Mouse (Mus musculus): ENCODE results near the gene Pacs2.

Gene Pacs2

DNA sequence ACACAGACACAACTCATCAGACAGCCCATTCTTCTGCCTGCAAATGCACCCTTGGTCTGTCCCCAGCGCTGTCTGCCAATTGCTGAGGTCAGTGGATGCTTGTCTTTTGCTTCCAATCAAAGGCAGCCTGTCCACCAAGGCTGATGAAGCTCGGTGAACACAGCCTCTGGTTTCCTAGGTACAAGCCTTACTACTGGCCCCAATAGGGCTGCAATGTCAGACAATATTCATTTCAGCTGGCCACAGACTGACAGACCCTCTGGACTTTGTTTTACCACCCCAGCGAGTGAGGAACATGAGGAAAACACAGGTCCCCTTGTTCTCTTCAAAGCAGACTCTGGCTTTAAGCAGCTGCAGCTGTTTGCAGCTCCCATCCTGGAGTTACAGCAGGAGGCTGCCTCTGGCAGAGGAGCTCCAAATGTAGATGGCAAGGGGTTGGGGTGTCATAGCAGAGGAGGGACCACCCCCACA, 1.3 kb upstream of the Pacs2 start:
- DNase-seq: peak; percentile 30 to 31

DNA sequence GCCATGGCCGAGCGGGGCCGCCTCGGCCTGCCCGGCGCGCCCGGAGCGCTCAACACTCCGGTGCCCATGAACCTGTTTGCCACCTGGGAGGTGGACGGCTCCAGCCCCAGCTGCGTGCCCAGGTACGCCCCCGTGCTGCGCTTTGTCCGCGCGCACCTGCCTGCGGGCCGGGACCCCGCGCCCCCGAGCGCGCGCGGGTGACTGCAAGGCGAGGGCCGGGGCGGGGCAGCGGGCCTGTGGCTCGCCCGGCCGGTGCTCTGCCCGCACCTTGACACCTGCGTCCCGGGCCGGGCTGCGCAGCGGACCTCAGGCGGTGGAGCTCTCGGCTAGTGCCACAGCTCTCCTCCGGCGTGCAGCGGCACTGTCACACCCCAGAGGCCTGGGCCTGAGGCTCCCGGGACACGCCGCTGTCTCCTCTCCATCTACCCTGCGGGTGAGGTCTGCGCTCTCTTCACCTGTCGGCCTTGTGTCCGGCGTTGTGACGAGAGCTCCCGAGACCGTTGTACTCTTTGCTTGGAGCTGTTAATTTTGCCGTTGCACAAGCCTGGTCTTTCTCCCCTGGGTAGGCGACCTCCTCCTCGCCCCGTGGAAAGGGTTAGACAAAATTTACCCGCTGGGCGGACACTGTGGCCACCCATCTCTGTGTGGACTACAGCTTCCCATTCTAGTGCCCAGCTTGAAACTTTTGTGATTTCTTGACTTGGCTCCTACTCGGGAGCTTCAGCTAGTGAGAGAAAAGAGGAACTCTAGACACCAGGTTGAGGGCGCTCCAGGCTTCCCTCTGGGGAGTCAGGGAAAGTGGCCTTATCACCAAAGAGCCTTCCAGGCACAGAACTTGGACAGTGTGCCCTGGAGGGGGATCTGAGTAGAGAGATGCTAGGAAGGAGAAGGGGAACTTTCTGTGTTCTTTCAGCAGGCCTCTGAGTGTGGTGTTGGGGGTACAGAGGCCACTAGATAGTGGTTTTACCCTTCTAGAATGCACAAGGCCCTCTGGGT, 551 bp downstream of the Pacs2 start:
- peak; percentile 60 to 62 for DNase-seq

DNA sequence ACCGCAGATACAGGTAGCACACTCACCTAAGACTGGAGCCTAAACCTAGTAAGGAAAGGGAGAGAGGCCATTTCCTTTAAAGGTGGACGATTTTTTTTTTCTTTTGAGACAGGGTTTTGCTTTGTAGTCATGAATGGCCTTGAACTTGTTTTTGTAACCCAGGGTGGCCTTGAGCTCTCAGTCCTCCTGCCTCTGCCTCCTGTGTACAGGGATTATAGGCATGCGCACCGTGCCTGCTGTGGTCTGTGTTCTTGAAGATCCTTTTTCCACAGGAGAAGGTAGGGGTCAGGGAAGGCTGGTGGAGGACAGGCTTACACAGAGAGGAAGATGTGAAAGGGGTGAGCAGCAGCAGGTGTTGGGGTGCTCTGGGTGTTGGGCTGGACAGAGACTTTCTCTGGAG, 1.6 kb downstream of the Pacs2 start:
- no peak for DNase-seq

DNA sequence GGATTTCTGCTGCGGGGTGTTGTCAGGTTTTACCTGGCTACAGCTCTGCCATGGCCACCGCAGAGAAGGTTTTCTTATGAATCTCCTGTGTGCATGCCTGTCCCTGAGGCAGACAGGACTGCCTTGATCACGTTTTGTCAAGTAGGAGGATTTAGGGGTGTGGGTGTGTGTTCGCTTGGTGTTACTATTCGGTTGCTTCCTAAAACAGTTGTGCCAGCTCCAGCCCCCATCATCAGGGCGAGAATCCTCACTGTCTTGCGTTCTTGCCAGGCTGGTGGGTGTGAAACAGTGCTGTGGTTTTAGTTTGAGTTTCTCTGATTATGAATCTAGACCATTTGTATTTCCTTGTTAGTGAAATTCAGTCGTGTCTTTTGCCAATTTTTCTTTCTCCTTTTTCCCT, 2.7 kb downstream of the Pacs2 start:
- no peak for DNase-seq

DNA sequence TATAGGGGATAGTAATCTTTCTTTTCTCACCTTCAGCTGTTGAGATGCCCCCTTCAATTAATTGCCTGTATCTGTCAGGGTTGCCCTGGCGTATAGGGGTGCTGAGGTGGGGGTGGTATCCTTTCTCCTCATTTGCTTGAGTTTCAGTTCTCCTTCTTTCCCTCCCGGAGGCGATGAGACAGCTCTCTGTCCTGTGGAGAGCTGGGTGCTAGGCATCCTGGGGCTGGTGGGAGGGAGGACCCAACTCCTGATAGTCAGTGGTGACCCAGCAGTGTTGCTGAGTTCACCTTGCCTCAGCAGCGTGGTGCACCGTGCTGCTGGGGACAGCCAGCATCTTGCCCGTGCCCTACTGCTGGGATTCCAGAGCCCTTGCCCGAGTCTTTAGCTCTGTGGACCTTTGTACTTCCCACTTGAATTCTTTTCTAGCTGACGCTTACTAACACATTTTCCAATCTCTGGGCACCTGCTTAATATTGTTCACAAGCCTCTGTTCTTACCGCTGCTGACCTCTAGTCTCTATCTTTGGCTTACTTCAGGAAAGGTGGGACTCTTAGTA, 3.2 kb downstream of the Pacs2 start:
- DNase-seq: no peak

DNA sequence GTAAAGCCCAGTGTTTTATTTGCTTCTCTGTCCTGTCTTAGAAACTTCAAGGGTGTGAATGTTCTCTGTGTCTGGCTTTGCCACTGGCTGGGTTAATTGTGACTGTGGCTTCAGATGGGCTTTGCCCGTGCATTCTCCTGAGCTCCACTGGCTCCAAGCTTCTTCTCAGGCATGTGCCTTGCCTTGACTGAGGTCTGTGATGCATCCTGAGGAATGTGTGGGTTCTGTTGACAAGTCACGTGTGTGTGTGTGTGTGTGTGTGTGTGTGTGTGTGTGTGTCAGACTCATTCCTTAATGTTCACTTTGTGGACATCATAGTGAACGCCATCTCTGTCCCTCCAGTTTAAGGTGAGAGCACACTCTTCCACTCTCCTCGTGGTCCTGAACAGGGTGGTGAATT, 4.5 kb downstream of the Pacs2 start:
- DNase-seq: no peak

DNA sequence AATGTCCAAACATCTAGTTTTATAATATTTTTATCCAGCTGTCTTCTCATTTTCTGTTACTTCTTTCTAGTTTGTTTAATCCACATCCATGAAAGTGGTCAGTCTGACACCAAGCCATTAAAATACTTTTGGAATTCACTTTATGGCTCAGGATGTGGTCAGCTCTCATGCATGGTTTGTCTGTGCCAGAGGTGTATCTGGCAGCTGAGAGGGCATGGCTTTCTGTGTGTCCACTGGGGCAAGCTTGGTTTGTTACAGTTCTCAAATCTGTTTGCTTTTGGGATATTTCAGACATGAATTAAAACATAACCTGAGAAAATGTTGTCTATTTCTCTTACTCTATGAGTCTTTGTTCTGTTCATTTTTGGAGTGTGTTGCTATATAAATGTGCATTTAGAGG, 7.2 kb downstream of the Pacs2 start:
- no peak for DNase-seq

DNA sequence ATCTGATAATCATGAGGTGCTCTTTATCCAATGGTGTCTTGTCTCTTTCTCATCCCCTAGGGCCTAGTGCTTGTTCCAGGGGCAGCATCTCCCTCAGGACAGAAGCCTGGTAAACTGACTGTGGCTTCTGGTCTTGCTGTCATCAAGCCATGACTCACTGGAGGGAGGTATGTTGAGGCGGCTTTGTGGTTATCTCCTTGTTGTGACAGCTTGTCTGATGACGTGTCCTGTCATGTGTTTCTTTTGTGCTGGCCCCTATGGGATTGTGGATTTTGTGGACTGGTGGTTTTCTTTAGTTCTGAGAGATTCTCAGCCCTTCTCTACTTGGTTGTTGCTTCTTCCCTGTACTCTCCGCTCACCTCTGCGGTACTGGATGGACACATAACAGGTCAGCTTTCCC, 8.8 kb downstream of the Pacs2 start:
- no peak for DNase-seq

DNA sequence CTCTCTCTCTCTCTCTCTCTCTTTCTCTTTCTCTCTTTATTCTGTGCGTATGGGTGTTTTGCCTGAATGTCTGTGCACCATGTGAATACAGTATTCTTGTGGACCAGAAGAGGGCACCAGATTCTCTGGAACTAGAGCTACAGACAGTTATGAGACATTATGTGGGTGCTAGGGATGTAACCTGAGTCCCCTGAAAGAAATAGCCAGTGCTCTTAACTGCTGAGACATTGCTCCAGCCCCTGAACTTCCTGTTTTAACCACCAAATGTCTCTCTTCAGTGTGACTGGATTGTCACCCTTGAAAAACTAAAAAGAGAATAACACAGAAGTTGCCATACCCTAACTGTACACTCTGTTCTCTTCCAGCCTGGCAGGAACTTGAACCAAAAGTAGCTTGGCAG, 12.2 kb downstream of the Pacs2 start:
- DNase-seq: no peak

DNA sequence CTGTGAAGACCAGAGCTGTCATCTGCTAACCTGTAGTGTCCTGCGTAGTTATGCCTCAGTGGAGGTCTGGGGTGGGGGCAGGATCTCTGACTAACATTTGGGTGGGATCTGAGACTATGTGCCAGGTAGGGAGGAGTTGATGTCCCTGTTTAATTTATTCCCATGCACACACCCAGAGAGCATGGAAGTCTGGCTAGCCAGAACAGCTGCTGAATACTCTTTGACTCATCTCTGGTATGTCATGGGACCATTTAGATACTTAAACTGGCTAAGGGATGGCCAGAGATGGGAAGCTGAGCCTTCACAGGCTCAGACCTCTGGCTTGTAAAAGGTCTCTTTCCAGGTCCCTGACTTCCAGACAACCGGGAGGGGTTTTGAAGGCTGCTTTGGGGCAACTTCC, 13.2 kb downstream of the Pacs2 start:
- no peak for DNase-seq

DNA sequence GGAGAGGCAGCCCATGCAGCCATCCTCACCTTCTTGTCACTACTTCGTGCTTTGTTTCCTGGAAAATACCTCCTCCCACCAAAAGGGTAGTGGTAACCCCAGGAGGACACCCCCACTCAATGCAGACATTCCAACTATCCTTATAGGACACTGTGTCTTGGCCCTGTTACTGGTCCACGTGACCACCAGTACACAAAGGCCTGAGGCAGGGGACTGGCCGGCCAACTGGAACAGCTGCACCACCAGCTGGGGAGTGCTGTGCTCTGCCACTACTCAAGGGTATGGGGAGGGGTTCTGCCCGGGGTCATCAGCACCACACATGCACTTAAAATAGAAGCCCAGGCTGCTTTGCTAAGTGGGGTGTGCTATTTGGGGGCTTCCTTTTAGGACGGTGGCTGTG, 13.8 kb downstream of the Pacs2 start:
- no peak for DNase-seq

DNA sequence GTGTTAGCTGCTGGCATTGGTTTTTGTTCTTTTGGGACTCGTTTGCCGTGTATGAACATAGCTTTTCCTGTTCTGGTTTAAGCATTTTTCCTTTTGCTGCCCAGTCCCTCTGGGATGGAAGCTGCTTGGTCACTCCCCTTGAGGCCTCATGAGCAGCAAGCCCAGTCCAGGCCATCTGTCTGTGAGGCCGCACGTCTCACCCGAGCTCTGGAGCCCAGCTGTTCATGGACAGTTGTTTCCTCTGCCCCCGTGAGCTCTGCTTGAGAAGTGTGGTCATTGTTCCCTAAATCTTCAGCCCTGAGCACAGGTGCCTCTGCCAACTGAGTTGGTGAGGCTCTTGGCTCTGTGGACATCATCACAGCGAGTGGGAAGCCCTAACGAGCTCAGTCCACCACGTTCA, 14.6 kb downstream of the Pacs2 start:
- no peak for DNase-seq

DNA sequence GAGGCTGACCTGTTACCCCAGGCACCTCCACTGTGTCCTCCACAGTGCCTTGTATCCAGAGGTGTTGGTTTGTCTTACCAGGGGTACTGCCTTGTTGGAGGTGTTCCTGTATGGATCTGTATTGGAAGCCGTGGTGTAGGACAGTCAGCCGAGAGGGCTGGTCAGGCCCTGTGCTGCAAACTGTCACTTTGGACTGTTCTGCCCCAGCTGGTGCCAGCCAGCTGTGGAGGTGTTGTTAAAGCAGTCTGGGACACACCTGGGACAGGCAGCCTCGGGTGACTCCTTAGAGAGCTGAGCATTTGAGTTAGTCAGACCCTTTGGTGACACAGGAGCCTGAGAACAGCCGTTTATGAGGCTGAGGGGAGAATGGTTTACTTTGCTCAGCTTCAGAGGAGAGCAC, 15.7 kb downstream of the Pacs2 start:
- no peak for DNase-seq

DNA sequence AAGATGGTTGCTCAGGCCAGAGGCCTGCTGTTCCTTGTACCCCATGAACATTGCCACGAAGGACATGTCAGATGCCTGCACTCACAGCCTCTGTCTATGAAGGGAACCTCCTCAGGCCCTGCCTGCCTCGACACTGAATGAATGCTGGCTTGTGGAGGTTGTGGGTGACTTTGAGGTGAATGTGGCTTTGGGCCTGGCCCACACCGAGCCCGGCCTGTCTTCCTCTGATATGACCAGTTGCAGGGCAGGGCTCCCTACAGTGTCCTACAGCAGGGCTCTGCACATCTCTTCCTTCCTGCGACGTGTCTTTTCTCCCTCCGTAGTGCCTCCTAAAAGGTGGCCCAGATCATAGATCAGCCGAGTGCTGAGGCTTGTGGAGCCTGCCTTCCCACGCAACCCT, 16.7 kb downstream of the Pacs2 start:
- no peak for DNase-seq

DNA sequence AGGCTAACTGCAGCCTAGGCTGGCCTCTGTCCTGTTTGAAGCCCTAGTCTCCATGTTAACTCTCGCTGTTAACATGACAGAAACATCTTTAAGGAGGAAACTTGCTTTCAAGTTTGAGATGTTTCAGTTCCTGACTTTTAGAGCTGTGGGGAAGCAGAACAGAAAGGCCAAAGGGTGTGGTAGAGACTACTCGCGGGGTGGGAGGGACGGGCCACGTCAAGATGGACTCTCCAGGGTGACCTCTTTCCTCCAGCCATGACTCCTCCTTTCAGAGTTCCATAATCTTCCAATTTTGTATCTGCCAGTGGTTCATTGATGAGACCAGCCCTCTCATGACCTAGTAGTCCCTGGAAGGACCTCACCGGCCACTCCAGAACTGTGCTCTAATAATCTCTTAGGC, 17.1 kb downstream of the Pacs2 start:
- DNase-seq: no peak

DNA sequence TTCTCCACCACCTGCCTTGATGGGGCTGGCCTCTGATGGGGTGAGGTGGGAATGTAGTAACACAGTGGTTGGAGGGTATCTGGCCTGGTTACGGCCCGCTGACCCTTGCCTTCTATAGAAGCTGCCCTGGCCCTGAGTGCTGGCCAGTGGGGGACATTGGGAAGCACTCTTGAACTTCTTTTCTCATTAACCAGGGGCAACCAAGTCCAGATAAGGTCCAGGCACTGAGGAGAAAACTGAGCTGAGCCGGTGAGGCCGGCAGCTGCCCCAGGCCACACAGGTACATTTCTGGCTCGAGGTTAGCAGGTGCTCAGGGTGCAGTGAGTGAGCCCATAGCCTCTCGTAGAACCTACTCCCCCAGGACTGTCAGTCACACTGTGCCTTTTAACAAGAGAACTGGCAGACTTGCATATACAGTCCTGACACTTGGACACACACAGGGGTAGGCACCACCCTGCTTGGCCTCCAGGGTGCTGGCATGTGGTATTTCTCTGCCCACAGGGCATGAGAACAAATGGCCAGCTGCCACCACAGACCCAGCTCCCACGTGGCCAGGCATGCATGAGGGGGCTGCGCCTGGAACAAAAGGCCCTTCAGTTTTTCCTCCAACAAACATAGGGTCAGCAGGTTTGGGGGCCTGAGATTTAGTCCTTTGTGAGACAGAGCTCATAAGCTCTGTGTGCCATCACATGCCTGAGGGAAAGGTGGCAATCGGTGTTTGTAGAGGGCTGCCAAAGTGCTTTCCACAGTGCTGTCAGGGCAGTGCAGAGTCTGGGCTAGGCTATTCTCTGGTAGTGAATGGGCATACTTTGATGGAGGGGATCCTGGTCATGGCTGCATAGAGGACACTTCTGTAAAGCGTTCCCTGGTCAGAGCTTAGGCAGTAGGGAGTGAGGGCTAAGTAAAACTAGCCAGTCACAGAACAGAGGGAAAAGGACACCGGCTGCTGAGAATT, 18.3 kb downstream of the Pacs2 start:
- peak; percentile 35 to 44 for DNase-seq

DNA sequence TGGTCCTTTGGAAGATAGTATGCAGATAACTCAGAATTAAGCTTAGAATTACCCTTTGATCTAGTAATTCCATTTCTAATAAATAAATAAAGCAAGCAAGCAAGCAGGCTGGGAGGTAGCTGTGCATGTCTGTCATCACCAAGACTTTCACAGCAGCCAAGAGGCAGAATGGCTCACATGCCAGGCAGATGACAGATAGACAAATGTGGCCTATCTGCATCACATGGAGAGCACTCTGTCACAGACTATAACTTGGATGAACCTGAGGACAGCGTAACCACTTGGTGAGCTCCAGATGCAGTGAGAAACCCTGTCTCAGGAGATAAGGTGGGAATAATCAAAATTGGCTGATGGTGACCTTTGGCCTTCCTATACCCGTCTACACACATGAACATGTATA, 20.8 kb downstream of the Pacs2 start:
- DNase-seq: no peak

DNA sequence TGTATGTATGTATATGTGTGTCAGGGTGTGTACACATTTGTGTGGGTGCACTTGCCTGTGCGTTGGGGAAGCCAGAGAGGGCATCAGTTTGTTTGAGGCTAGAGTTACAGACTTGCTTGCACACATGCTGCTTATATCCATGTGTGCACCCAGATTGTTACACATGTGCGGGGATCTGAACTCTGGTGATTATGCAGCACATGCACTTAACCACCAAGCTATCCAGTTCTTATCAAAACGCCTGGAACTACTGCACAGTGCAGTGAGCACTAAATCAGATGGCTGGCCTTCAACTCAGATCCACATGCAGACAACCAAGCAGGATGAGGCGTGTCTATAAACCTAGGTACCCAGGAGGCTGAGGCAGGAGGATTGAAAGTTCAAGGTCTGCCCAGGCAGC, 22.7 kb downstream of the Pacs2 start:
- DNase-seq: no peak

DNA sequence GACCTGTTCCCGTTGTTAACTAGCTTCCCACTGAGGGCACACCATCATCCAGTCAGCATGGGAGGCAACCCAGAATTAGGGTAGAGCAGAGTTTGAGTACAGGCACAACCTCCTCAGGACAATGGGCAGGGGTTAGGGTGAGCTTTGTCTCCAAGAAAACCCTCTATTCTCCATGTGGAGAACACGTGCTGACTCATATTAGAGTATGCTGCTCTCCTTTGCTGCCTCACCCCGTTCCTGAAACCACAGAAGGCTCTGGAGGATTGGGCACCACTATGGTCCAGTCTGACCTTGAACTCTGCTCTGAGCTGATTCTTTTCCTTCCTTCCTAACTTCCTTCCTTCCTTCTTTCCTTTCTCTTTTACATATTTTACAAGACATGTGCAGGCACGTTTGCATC, 24.1 kb downstream of the Pacs2 start:
- DNase-seq: no peak

DNA sequence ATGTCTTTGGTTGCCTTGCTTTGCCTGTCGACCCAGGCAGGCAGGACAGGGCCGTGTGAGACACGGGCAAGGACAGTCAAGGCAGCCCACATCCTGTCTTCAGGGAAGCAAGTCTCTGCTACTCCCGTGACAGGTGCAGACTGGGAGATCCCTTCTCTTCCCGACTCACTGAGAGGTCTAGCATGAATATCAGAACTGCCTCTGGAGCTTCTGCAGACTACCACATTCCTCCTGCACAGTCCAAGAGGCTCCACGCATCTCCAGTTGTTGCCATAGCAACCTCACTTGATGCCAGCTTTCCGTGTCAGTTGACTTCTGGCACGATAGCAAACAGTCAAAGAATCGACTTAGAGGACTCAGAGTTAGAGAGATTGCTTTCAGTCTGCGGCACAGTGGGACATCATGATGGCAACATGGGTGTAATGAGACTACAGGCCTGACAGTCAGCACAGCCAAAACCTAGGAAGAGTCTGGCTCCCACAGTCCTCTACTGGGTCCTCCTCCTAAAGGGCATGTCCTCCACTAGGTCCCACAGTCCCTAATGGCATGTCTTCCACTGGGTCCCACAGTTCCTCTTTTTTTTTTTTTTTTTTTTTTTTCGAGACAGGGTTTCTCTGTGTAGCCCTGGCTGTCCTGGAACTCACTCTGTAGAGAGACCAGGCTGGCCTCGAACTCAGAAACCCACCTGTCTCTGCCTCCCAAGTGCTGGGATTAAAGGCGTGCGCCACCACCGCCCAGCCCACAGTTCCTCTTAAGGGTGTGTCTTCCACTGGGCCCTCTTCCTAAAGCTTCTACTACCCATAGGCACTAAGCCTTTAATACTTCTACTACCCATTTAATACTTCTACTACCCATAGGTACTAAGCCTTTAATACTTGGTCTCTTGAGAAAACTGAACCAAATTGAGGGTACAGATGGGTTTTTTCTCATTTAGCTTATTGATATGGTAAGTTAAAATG, 27.5 kb downstream of the Pacs2 start:
- DNase-seq: peak; percentile 48 to 57

DNA sequence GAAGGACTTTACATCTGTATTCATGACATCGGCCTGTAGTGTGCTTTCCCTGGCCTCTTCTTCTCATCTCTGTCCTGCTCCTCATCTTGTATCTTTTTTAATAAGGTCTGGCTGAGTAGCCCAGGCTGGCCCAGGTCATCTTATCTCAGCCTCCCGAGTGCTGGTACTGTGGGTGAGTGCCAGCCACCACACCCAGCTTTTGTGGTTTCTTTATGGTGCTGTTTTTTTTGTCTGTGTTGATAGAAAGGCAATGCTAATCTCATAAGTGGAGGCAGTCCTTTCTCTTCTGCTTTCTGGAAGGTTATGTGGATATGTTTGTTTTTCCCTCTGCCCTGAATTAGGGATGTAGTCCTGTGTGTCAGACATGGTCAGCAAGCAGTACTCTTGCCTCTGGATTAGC, 28.2 kb downstream of the Pacs2 start:
- no peak for DNase-seq

All from cerebellum, postnatal 36 days (tissue).